Mouse (Mus musculus) kidney, adult 2 months (tissue): Measurements from ENCODE around the gene Nf1. TPM values are rescaled to one million over a fixed set of nuclear protein-coding genes. Genes with fewer than 3 reads are reported as not detected.

Experiments
- DNase-seq: peaks from one replicate; pipeline ENCODE4 v3.0.0; 2021
- H3K27ac ChIP-seq: fragments of 200-500 bp; 2 replicates; pipeline ENCODE4 v1.5.1; 2012; ENCODE audit warnings: low read depth, low read length, control low read depth, inconsistent platforms; ENCODE audit not compliant: insufficient read depth
- H3K27me3 ChIP-seq: fragments of 200-500 bp; replicated peaks from 2 replicates; pipeline ENCODE4 v1.6.1; 2012; ENCODE audit warnings: mild to moderate bottlenecking, moderate library complexity, low read length, inconsistent platforms; ENCODE audit not compliant: control insufficient read depth, insufficient read depth
- H3K36me3 ChIP-seq: fragments of 200-500 bp; 2 replicates; pipeline ENCODE4 v1.6.1; 2012; ENCODE audit warnings: mild to moderate bottlenecking, moderate library complexity, low read length, inconsistent platforms; ENCODE audit not compliant: control insufficient read depth, insufficient read depth
- H3K4me1 ChIP-seq: fragments of 200-500 bp; 2 replicates; pipeline ENCODE4 v1.6.1; 2011; ENCODE audit warnings: low read length; ENCODE audit not compliant: control insufficient read depth, insufficient read depth
- H3K4me3 ChIP-seq: fragments of 200-500 bp; 2 replicates; pipeline ENCODE4 v1.5.1; 2011; ENCODE audit warnings: mild to moderate bottlenecking, low read depth, low read length, control low read depth; ENCODE audit not compliant: insufficient read depth
- CTCF ChIP-seq: fragments of 200-500 bp; conservative IDR thresholded peaks from 2 replicates; pipeline ENCODE4 v1.5.1; 2011; ENCODE audit warnings: low read depth, mild to moderate bottlenecking, control low read depth, low read length, moderate library complexity, mixed read lengths; ENCODE audit not compliant: insufficient read depth, insufficient read length
- POLR2A ChIP-seq: fragments of 200-500 bp; IDR thresholded peaks from one replicate; pipeline ENCODE4 v1.6.1; 2011; ENCODE audit warnings: low read depth, low read length, control low read depth
- WGBS: fragments of 180-500 bp; shearing (Covaris S2); methylation state at CpG from one replicate; pipeline ENCODE4 v1.1.7; 2018; 5-methylcytosine and 5-hydroxymethylcytosine counted together
- polyA plus RNA-seq: library from polyadenylated mRNA; depleted of rRNA; stranded (reverse); fragments of >200 nt; gene quantifications from 2 replicates; pipeline ENCODE4 v1.2.3, GENCODE M21; 2012; rRNA removed

Gene Nf1
- polyA plus RNA-seq, 1 experiment = 10.2 TPM

GRCm38 (mm10) chr11:79628716-79629115, 289.2 kb downstream of the Nf1 start:
- Histone ChIP-seq H3K27me3 (no peaks in the 10 kb centered on the region), H3K36me3 (no peaks in the 10 kb centered on the region), H3K27ac (no peak overlapping the region), H3K4me3 (no peak overlapping the region), H3K4me1 (0 out of 2 replicates have a peak, but pooled peaks cover 3% of the 10 kb centered on the region)
- TF ChIP-seq POLR2A (no peak), CTCF (peak; percentile 61)
- 66% methylated on average over 3 of the region's 3 CpGs for WGBS
- DNase-seq = peak; percentile 18

GRCm38 (mm10) chr11:79629752-79630374, 290.4 kb downstream of the Nf1 start:
- H3K4me3 ChIP-seq = no peak overlapping the region
- 54% methylated on average over 7 of the region's 7 CpGs for whole genome bisulfite sequencing
- no peak overlapping the region for H3K27ac ChIP-seq
- no peaks in the 10 kb centered on the region for H3K27me3 ChIP-seq
- peak; percentile 46 for DNase-seq
- TF ChIP-seq POLR2A (no peak), CTCF (no peak)
- H3K4me1 ChIP-seq = 0 out of 2 replicates have a peak, but pooled peaks cover 3% of the 10 kb centered on the region
- H3K36me3 ChIP-seq = no peaks in the 10 kb centered on the region

- DNase-seq = peak; percentile 38
- Histone ChIP-seq H3K27me3 (no peaks in the 10 kb centered on the region), H3K4me3 (no peak overlapping the region), H3K36me3 (no peaks in the 10 kb centered on the region), H3K4me1 (0 out of 2 replicates have a peak, but pooled peaks cover 3% of the 10 kb centered on the region), H3K27ac (peak overlapping the region; percentile 37)
- 21% methylated on average over 6 of the region's 6 CpGs for WGBS
- TF ChIP-seq CTCF (no peak), POLR2A (no peak)
These were observed 291.0 kb downstream of the Nf1 start for GRCm38 (mm10) chr11:79630521-79630920.

Other genes starting within 250 kb of the Nf1 start
- gene Ksr1, start 193.3 kb upstream of the Nf1 start, polyA plus RNA-seq = 7.8 and 9.8 TPM in 2 replicates
- 59.3 and 72.3 TPM in 2 replicates for gene Wsb1, start 85.0 kb upstream of the Nf1 start, polyA plus RNA-seq
- gene Gm9964, start 42.8 kb upstream of the Nf1 start, polyA plus RNA-seq = not detected in 2 replicates
- 0.04 and 0.16 TPM in 2 replicates for gene Omg, start 164.4 kb downstream of the Nf1 start, polyA plus RNA-seq
- gene Evi2b, start 184.1 kb downstream of the Nf1 start, polyA plus RNA-seq = 2.5 and 5.6 TPM in 2 replicates
- 0.16 and 0.30 TPM in 2 replicates for gene Evi2, start 190.9 kb downstream of the Nf1 start, polyA plus RNA-seq
- gene Evi2a, start 190.9 kb downstream of the Nf1 start, polyA plus RNA-seq = 3.1 and 5.3 TPM in 2 replicates